In genomic region chr11:69664841-69665240, GRCm38 (mm10) we compare ENCODE assay signal across 18 mouse cellular contexts. TPM values are rescaled to one million over a fixed set of nuclear protein-coding genes. Genes with fewer than 3 reads are reported as not detected.
DNase-seq lines count a peak whose midpoint lies in the region; ATAC-seq and TF ChIP-seq lines count a peak whose summit lies in the region.
"Had no signal": no experiment of that assay in that cellular context is flagged by ENCODE, and none has a peak within 500 bp of the region (broad histone marks: within the 10 kb centered on the region; RNA-seq: fewer than 3 reads in every experiment).

No protein-coding gene starts in this region.

- no peaks in the 10 kb centered on the region for H3K9me3 ChIP-seq in forebrain, embryonic 10.5 days
- no peaks in the 10 kb centered on the region for H3K9me3 ChIP-seq in forebrain, embryonic 11.5 days (ENCODE audit: control insufficient read depth, low read length)
- no peaks in the 10 kb centered on the region for H3K9me3 ChIP-seq in liver, embryonic 11.5 days (ENCODE audit: control insufficient read depth, low read length)
- no peaks in the 10 kb centered on the region for H3K9me3 ChIP-seq in E14TG2a.4 (ENCODE audit: low read length)
- H3K9me3 ChIP-seq in limb, embryonic 15.5 days = no peaks in the 10 kb centered on the region
- H3K9me3 ChIP-seq: neural tube, embryonic 15.5 days had no signal

- H3K27ac ChIP-seq in forebrain, embryonic 10.5 days = no peak overlapping the region
- no peak overlapping the region for H3K27ac ChIP-seq in forebrain, embryonic 11.5 days (ENCODE audit: low read depth, low read length)
- H3K27ac ChIP-seq in liver, embryonic 11.5 days (ENCODE audit: low read depth, low read length) = no peak overlapping the region; the same call in 1 of the 2 replicates
- H3K27ac ChIP-seq in limb, embryonic 15.5 days = peak overlapping the region; percentile 54

- no peaks in the 10 kb centered on the region for H3K27me3 ChIP-seq in forebrain, embryonic 10.5 days (ENCODE audit: poor library complexity, severe bottlenecking)
- no peaks in the 10 kb centered on the region for H3K27me3 ChIP-seq in forebrain, embryonic 11.5 days (ENCODE audit: control insufficient read depth, insufficient read depth, low read length)
- H3K27me3 ChIP-seq in liver, embryonic 11.5 days (replicated peaks; ENCODE audit: control insufficient read depth, insufficient read depth, low read length) = no peaks in the 10 kb centered on the region
- no peaks in the 10 kb centered on the region for H3K27me3 ChIP-seq in E14TG2a.4 (ENCODE audit: insufficient read depth, low read length)
- H3K27me3 ChIP-seq in limb, embryonic 15.5 days = no peaks in the 10 kb centered on the region
- H3K27me3 ChIP-seq: neural tube, embryonic 15.5 days; Patski had no signal

- no peak overlapping the region for H3K4me2 ChIP-seq in forebrain, embryonic 11.5 days (ENCODE audit: low read depth, low read length, severe bottlenecking)
- H3K4me2 ChIP-seq in liver, embryonic 11.5 days = peak overlapping the region; percentile 13
- H3K4me2 ChIP-seq in limb, embryonic 15.5 days = no peak overlapping the region
- H3K4me2 ChIP-seq: heart, embryonic 11.5 days; neural tube, embryonic 15.5 days had no signal

- no peak for DNase-seq in forebrain, embryonic 10.5 days (ENCODE audit: extremely low spot score, low spot score)
- DNase-seq in forebrain, embryonic 11.5 days (ENCODE audit: low spot score) = no peak
- no peak for DNase-seq in liver, embryonic 11.5 days (ENCODE audit: low spot score)
- DNase-seq in liver = no peak
- DNase-seq in layer of hippocampus, postnatal 25 days (ENCODE audit: extremely low spot score in 1 of 2, low spot score in 1 of 2) = no peak
- DNase-seq in embryo, embryonic 10.5 days (ENCODE audit: low spot score) = no peak
- DNase-seq: gastrocnemius, postnatal 36 days; heart, postnatal 36 days; kidney, adult 2 months; lung, postnatal 36 days; right cerebral cortex, postnatal 4 days; thymus, postnatal 4 days had no signal

- H3K9ac ChIP-seq in forebrain, embryonic 11.5 days (ENCODE audit: low read length) = no peak overlapping the region
- H3K9ac ChIP-seq in liver, embryonic 11.5 days (ENCODE audit: low read depth, low read length) = no peak overlapping the region
- no peak overlapping the region for H3K9ac ChIP-seq in limb, embryonic 15.5 days
- H3K9ac ChIP-seq: neural tube, embryonic 15.5 days had no signal

- H3K4me1 ChIP-seq in forebrain, embryonic 10.5 days = peaks cover 44% of the 10 kb centered on the region
- H3K4me1 ChIP-seq in forebrain, embryonic 11.5 days (replicated peaks; ENCODE audit: control insufficient read depth, insufficient read depth, low read length) = peaks cover 11% of the 10 kb centered on the region; the same call in 1 of the 2 replicates
- H3K4me1 ChIP-seq in liver, embryonic 11.5 days (replicated peaks; ENCODE audit: control insufficient read depth, insufficient read depth, low read length) = peaks cover 32% of the 10 kb centered on the region
- H3K4me1 ChIP-seq in E14TG2a.4 (replicated peaks; ENCODE audit: low read depth, low read length) = peaks cover 80% of the 10 kb centered on the region
- H3K4me1 ChIP-seq in limb, embryonic 15.5 days = peaks cover 27% of the 10 kb centered on the region

- ATAC-seq in forebrain, embryonic 11.5 days (replicated peaks; ENCODE audit: low FRiP score) = no peak
- no peak for ATAC-seq in liver, embryonic 11.5 days (replicated peaks; ENCODE audit: low FRiP score)
- no peak for ATAC-seq in limb, embryonic 15.5 days (ENCODE audit: insufficient number of reproducible peaks, low FRiP score, low TSS enrichment, low read depth)
- ATAC-seq: Patski had no signal

- peak overlapping the region; percentile 5; the same call in 1 of the 2 replicates for H3K4me3 ChIP-seq in forebrain, embryonic 10.5 days
- no peak overlapping the region for H3K4me3 ChIP-seq in forebrain, embryonic 11.5 days (ENCODE audit: low read depth, low read length)
- H3K4me3 ChIP-seq in liver, embryonic 11.5 days (ENCODE audit: low read depth, low read length) = peak overlapping the region; percentile 19; the same call in 1 of the 2 replicates
- H3K4me3 ChIP-seq in E14TG2a.4 (replicated peaks; ENCODE audit: low read length) = 0 out of 2 replicates have a peak overlapping the region, but pooled peaks have one; percentile 82
- no peak overlapping the region for H3K4me3 ChIP-seq in limb, embryonic 15.5 days
- H3K4me3 ChIP-seq: neural tube, embryonic 15.5 days had no signal

- no peak for TF ChIP-seq CTCF in E14TG2a.4 (conservative IDR thresholded peaks at IDR 0.05; ENCODE audit: low read length)

- 95% methylated on average over 7 of the region's 7 CpGs for WGBS in forebrain, embryonic 10.5 days
- WGBS in forebrain, embryonic 11.5 days = 94% methylated on average over 7 of the region's 7 CpGs
- 90% methylated on average over 7 of the region's 7 CpGs for WGBS in liver, embryonic 11.5 days
- WGBS in limb, embryonic 15.5 days = 88% methylated on average over 7 of the region's 7 CpGs

- H3K36me3 ChIP-seq in forebrain, embryonic 10.5 days (replicated peaks) = peaks cover 74% of the 10 kb centered on the region
- H3K36me3 ChIP-seq in forebrain, embryonic 11.5 days (ENCODE audit: control insufficient read depth, insufficient read depth, low read length) = peaks cover 35% of the 10 kb centered on the region
- peaks cover 39% of the 10 kb centered on the region for H3K36me3 ChIP-seq in liver, embryonic 11.5 days (ENCODE audit: control insufficient read depth, insufficient read depth, low read length)
- peaks cover 70% of the 10 kb centered on the region for H3K36me3 ChIP-seq in E14TG2a.4 (ENCODE audit: insufficient read depth, low read length)
- peaks cover 60% of the 10 kb centered on the region for H3K36me3 ChIP-seq in limb, embryonic 15.5 days

RNA-seq across cellular contexts. Expression of gene Cd68, which starts 1.1 kb away (rescaled TPM):
- 5.5 and 5.8 TPM in 2 replicates for polyA plus RNA-seq in forebrain, embryonic 10.5 days (2016; fragmentation: Nextera tagmentation; extraction: Ambion mirVana)
- polyA plus RNA-seq in forebrain, embryonic 11.5 days (2014; fragmentation: Nextera tagmentation; extraction: Ambion mirVana) = 6.3 and 6.4 TPM in 2 replicates
- 21.0 and 22.0 TPM in 2 replicates for polyA plus RNA-seq in liver, embryonic 11.5 days (2014; fragmentation: Nextera tagmentation; extraction: Ambion mirVana)
- polyA plus RNA-seq in limb, embryonic 15.5 days (2015; fragmentation: Nextera tagmentation; extraction: Ambion mirVana) = 18.2 and 24.1 TPM in 2 replicates
- 10 to 100 TPM; 15.1 to 15.7 TPM for total RNA-seq in layer of hippocampus, postnatal 25 days (2021)

RNA-seq across cellular contexts. Expression of gene Mpdu1, which starts 2.4 kb away (rescaled TPM):
- polyA plus RNA-seq in forebrain, embryonic 10.5 days (2016; fragmentation: Nextera tagmentation; extraction: Ambion mirVana) = 81.8 and 82.9 TPM in 2 replicates
- polyA plus RNA-seq in forebrain, embryonic 11.5 days (2014; fragmentation: Nextera tagmentation; extraction: Ambion mirVana) = 39.0 TPM in 2 replicates
- 20.7 and 24.0 TPM in 2 replicates for polyA plus RNA-seq in liver, embryonic 11.5 days (2014; fragmentation: Nextera tagmentation; extraction: Ambion mirVana)
- polyA plus RNA-seq in limb, embryonic 15.5 days (2015; fragmentation: Nextera tagmentation; extraction: Ambion mirVana) = 58.9 and 63.9 TPM in 2 replicates
- 10 to 100 TPM; 61.1 to 63.9 TPM for total RNA-seq in layer of hippocampus, postnatal 25 days (2021)

RNA-seq across cellular contexts. Expression of gene Eif4a1, which starts 7.4 kb away (rescaled TPM):
- 725 and 747 TPM in 2 replicates for polyA plus RNA-seq in forebrain, embryonic 10.5 days (2016; fragmentation: Nextera tagmentation; extraction: Ambion mirVana)
- polyA plus RNA-seq in forebrain, embryonic 11.5 days (2014; fragmentation: Nextera tagmentation; extraction: Ambion mirVana) = 827 and 855 TPM in 2 replicates
- polyA plus RNA-seq in liver, embryonic 11.5 days (2014; fragmentation: Nextera tagmentation; extraction: Ambion mirVana) = 755 and 757 TPM in 2 replicates
- 443 and 469 TPM in 2 replicates for polyA plus RNA-seq in limb, embryonic 15.5 days (2015; fragmentation: Nextera tagmentation; extraction: Ambion mirVana)
- 100 to 1,000 TPM; 369 to 381 TPM for total RNA-seq in layer of hippocampus, postnatal 25 days (2021)

RNA-seq across cellular contexts. Expression of gene Sox15, which starts 9.7 kb away (rescaled TPM):
- not detected in 2 replicates for polyA plus RNA-seq in forebrain, embryonic 10.5 days (2016; fragmentation: Nextera tagmentation; extraction: Ambion mirVana)
- polyA plus RNA-seq in forebrain, embryonic 11.5 days (2014; fragmentation: Nextera tagmentation; extraction: Ambion mirVana) = not detected in 2 replicates
- polyA plus RNA-seq in liver, embryonic 11.5 days (2014; fragmentation: Nextera tagmentation; extraction: Ambion mirVana) = not detected in 2 replicates
- 3.2 and 4.8 TPM in 2 replicates for polyA plus RNA-seq in limb, embryonic 15.5 days (2015; fragmentation: Nextera tagmentation; extraction: Ambion mirVana)
- under 1 TPM in 1 of 2 experiments, not detected in 1; 0.59 TPM for total RNA-seq in layer of hippocampus, postnatal 25 days (2021)
- total RNA-seq: common myeloid progenitor, adult 5-6 weeks; gastrocnemius, postnatal 36 days; heart, postnatal 36 days had no signal
- polyA plus RNA-seq: heart, embryonic 11.5 days; neural tube, embryonic 15.5 days had no signal

RNA-seq across cellular contexts. Expression of gene Senp3, which starts 17.0 kb away (rescaled TPM):
- polyA plus RNA-seq in forebrain, embryonic 10.5 days (2016; fragmentation: Nextera tagmentation; extraction: Ambion mirVana) = 127 and 128 TPM in 2 replicates
- 110 and 117 TPM in 2 replicates for polyA plus RNA-seq in forebrain, embryonic 11.5 days (2014; fragmentation: Nextera tagmentation; extraction: Ambion mirVana)
- polyA plus RNA-seq in liver, embryonic 11.5 days (2014; fragmentation: Nextera tagmentation; extraction: Ambion mirVana) = 75.4 and 79.1 TPM in 2 replicates
- 87.5 and 87.9 TPM in 2 replicates for polyA plus RNA-seq in limb, embryonic 15.5 days (2015; fragmentation: Nextera tagmentation; extraction: Ambion mirVana)
- total RNA-seq in layer of hippocampus, postnatal 25 days (2021) = 100 to 1,000 TPM in 1 of 2 experiments, 10 to 100 TPM in 1; 94.3 to 109 TPM

Comparison
In these comparisons a context has a peak if more than half of its experiments do, and no peak if none do; other contexts are left out.
1. H3K4me3 ChIP-seq: peak in forebrain, embryonic 10.5 days (single experiment), liver, embryonic 11.5 days (single experiment) and E14TG2a.4 (single experiment); none in forebrain, embryonic 11.5 days (single experiment) and limb, embryonic 15.5 days (single experiment).